Mouse (Mus musculus) left cerebral cortex, adult 9 months (tissue): ENCODE measurements around the gene Pex7.

Experiments
- DNase-seq, 2 experiments: peaks; one replicate each; pipeline ENCODE4 v3.0.0; 2022; ENCODE audit warnings: low spot score in 2 of 2

Gene Pex7

GRCm38 (mm10) chr10:19877257-19877656, 30.2 kb downstream of the Pex7 start:
- no peak for DNase-seq

DNA sequence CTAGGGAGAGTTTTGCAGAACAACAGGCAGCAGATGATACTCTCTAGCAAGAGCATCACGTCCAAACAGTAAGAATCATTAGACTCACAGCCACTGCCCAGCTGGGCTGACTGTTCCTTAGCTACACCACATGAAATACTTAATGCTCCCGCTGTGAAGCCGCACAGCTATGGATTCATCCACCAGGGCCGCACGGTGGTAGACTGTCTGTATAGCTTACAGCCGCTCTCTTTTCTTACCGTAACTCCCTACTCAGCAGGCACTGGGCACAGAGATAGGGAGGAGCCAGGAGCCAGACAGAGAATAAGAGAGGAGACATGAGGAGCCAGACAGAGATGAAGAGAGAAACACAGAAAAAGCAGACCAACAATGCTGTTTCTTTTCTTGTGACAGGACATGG, 30.8 kb downstream of the Pex7 start:
- DNase-seq: no peak

GRCm38 (mm10) chr10:19875346-19875745, 32.1 kb downstream of the Pex7 start:
- DNase-seq: no peak

DNA sequence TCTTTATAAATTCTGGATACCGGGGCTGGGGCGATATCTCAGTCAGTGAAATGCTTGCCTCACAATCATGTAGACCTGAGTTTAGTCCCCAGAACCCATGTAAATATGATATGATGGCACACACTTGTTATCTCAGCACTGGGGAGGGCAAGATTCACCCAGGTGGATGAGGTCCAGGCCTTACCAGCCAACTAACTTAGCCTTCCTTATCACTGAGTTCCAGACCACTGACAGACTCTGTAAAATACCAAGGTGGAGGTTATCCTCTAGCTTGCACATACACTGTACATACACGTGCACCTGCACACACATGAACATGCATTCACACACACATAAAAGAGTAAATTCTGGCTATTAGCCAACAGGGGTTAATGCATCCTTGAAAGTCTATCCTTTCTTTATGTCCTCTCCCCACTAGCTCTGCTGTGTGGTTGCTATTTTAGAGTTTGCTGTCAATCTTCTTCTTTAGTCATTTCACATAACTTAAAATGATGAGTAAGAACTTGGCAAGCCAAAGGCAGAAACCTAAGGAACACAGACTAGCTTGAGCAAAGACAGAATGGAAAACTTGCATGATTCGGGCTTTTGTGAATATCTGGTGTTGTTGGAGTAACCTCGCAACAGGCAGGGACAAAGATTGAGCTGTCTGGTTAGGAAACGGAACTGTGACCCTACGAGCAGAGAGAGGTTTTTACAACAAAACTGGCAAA, 51.7 kb downstream of the Pex7 start:
- DNase-seq: no peak

DNA sequence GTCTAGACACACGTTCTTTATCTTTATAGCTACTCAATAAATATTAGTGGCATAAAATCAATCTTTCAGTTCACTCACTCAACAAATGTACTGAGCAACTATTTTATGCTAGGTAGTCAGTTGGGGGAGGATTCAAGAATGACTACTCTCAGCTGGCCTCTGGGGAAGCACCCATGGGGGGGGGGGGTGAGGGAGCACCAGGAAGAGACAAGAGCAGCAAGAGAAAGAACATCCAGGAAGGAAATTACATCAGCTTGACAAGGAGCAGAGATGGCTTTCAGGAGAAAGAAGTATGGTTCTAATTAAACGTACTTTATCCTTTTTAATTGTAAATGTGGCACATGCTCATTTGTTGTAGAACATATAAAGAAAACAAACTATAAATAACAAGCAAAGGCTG, 53.9 kb downstream of the Pex7 start:
- DNase-seq: no peak

DNA sequence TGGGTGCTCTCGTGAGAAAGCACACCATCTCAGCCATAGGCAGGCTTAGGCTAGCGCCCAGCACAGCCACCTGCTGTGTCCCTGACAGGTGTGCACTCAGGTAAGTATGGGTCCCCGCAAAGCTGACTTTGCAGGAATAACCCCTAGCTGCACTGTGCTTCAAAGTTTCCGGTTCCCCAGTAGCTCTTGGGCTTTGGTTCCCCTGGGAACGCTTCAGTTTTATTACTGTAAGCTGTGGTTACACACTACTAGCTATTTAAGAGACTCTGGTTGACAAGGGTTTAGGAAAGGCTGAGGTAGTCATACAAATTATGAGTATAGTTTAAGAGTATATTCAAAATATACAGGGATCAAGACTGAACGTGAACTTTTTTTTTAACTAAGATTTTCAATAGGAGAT, 54.7 kb downstream of the Pex7 start:
- DNase-seq: no peak

DNA sequence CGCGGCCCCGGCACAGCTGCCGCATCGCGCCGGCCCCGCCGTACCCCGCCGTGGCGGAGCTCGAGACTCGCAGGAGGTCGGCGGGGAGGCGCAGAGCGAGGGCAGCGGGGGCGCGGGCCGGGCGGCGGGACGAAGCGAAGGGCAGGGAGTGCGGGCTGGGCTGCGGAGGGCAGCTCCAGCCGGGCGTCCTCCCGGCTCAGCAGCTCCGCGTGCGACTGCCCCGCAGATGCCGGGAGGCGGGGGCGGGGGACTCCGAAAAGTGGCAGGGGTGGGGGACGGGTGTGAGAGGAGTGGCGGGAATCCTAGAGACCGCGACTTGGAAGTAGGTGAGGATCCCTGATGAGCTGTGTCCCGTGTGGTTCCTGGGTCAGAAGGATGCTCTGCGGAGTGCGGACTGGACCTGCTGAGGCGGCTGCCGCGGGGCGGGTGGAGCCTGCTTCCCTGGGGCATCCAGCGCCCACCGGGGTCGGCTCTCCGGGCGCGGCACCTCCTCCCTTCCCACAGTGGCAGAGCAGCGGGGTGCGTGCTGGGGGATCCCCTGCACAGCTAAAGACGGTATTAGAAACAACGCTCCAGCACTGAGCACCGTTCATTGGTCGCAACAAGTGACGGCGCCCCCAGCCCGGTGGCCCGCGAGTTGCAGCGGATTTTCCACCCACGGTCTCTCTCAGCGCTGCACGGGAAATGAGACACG, 56.3 kb downstream of the Pex7 start, which contains the start of gene Slc35d3:
Gene Slc35d3, minus strand, starts transcription at position 462 of the 694 bp plus-strand sequence.
- peak in 1 of 2 experiments; percentile 8 for DNase-seq

- no peak for DNase-seq
These were observed 56.9 kb downstream of the Pex7 start for GRCm38 (mm10) chr10:19850544-19850997.

- DNase-seq: no peak
These were observed 57.6 kb downstream of the Pex7 start for GRCm38 (mm10) chr10:19849771-19850365.

- DNase-seq: no peak
These were observed 58.3 kb downstream of the Pex7 start for GRCm38 (mm10) chr10:19848928-19849770.

DNA sequence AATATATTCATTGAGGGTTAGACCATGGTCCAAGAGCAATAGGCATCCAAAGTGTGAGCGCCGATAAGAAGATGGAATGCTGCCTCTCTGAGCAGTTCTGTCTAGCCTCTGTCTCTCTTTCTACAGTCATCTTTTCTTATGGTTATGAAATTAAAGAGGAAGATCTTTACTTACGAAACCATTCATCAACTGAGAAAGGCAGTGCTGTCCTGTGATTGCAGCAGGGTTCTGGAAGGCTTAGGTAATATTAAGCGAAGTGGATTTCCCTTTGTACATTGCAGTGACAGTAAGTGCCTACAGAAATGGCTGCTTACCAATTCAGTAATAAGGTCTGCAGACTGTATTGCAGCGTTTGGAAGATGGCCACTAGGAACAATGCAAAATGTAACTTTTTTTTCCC, 67.7 kb downstream of the Pex7 start:
- no peak for DNase-seq

DNA sequence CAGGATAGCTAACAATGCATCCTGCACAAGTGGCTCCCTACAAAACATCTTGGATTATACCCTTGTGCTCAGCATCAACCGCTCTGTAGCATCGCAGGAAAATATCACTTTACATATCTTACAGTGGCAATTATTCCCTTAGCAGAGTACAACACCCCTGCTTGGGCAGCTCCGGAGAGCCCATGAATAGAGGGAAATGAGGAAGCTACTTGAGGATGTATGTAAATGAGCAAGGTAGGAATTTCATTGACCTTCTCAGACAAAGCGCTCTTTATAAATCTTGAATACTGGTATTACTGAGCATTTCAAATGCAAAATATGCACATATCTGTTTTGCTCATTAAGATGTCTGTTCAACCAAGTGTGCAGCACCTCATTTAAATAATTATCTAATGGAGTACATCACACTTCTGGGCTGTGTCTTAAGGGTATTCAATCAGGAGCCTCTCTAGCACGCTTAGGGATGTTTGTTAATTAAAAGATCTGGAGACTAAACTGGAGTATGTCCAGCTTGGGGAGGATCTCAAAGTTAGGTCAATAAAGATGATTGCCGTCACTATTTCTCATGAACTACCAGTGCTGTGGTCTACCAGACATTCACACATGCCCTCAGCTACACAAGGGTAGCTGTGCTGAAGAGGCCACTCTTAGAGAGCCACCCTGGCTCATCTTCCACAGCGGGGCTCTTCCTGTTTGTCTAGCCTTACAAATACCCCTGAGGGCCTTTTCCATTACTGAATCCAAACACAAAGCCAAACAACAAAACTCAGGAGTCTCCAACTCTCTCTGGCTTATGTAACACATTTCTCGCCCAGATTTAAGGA, 71.4 kb downstream of the Pex7 start:
- DNase-seq: no peak

DNA sequence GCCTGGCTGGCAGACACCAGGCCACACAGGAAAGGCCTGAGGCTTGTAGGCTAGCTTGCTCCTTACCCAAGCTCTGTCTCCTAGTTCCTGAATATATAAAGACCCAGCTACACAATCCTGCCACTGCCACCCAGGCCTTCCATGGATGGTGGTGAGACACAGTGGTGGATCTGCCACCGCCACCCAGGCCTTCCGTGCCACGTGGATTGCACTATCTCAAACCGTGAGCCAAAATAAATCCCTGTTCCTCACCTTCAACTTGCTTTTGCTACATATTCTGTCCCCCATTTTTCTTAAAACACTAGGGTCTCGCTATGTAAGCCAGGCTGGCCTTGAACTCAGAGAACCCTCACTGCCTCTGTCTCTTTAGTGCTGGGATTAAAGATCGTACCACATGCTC, 73.3 kb downstream of the Pex7 start:
- no peak for DNase-seq

GRCm38 (mm10) chr10:19831072-19831849, 76.2 kb downstream of the Pex7 start:
- DNase-seq: no peak

GRCm38 (mm10) chr10:19820986-19821385, 86.5 kb downstream of the Pex7 start:
- DNase-seq: no peak

GRCm38 (mm10) chr10:19818723-19819355, 88.7 kb downstream of the Pex7 start:
- no peak for DNase-seq

GRCm38 (mm10) chr10:19815371-19815770, 92.1 kb downstream of the Pex7 start:
- no peak for DNase-seq

GRCm38 (mm10) chr10:19811436-19812172, 95.9 kb downstream of the Pex7 start:
- DNase-seq: peak in 1 of 2 experiments; percentile 26

GRCm38 (mm10) chr10:19804763-19805162, 102.7 kb downstream of the Pex7 start:
- DNase-seq: no peak
